Mouse (Mus musculus): ENCODE data around the gene Gpr180. TPM values are rescaled to one million over a fixed set of nuclear protein-coding genes. Genes with fewer than 3 reads are reported as not detected.

Gpr180 gene
- total RNA-seq, 2 experiments from 2014 or later: 28.2 to 31.9 TPM

GRCm38 (mm10) chr14:118207347-118207746 lies 70.4 kb downstream of the Gpr180 start:
- no peak for DNase-seq

GRCm38 (mm10) chr14:118209642-118210041 lies 72.7 kb downstream of the Gpr180 start:
- DNase-seq: peak; percentile 34 to 41

- no peak for DNase-seq
These were observed 75.3 kb downstream of the Gpr180 start for GRCm38 (mm10) chr14:118212188-118212804.

Other genes with a start within 250 kb of the Gpr180 start
- under 1 TPM in 1 of 2 experiments, not detected in 1; 0.20 TPM for gene Dct, start 84.9 kb upstream of the Gpr180 start, total RNA-seq (2021)
- 10 to 100 TPM; 17.6 to 24.9 TPM for gene Tgds, start 4.4 kb upstream of the Gpr180 start, total RNA-seq (2021)
- gene Sox21, start 99.9 kb downstream of the Gpr180 start, total RNA-seq (2021): under 1 TPM in 1 of 2 experiments, not detected in 1; 0.10 TPM
- gene Gm9376, start 129.8 kb downstream of the Gpr180 start, total RNA-seq (2021): not detected